Mouse (Mus musculus): ENCODE data around the gene Ovca2. TPM values are rescaled to one million over a fixed set of nuclear protein-coding genes. Genes with fewer than 3 reads are reported as not detected.
"Not testable (repeated sequence)": the region's sequence is repeated elsewhere in the genome, so short reads cannot be mapped to it uniquely, and the experiment has no call there.

Gene Ovca2
- polyA plus RNA-seq, 1 experiment from 2014 or later: 20.3 TPM

- Histone ChIP-seq H3K27me3 (ENCODE audit: control insufficient read depth, insufficient read depth, low read length) (peaks cover 42% of the 10 kb centered on the region), H3K27ac (peak within 1 kb of the TSS; percentile 34; the same call in 1 of the 2 replicates), H3K4me1 (replicated peaks; ENCODE audit: control insufficient read depth, insufficient read depth, low read length) (peaks cover 30% of the 10 kb centered on the region), H3K9ac (peak within 1 kb of the TSS; percentile 62), H3K4me2 (replicated peaks) (peak within 1 kb of the TSS; percentile 85), H3K36me3 (replicated peaks; ENCODE audit: control insufficient read depth, insufficient read depth) (no peaks in the 10 kb centered on the region), H3K9me3 (ENCODE audit: control insufficient read depth, low read length) (no peaks in the 10 kb centered on the region), H3K4me3 (replicated peaks; ENCODE audit: low read length) (peak within 1 kb of the TSS; percentile 73)
- 51% methylated on average over 5 of the region's 5 CpGs for WGBS
- DNase-seq (ENCODE audit: low spot score) (no peak), ATAC-seq (ENCODE audit: low FRiP score) (no peak)
Measured at GRCm38 (mm10) chr11:75190905-75191441, 12.3 kb upstream of the Ovca2 start, which contains the start of gene Dph1. Dph1 (minus strand) TSS chr11:75191241.

- Histone ChIP-seq H3K4me2 (replicated peaks) (peak overlapping the region; percentile 85), H3K4me1 (replicated peaks; ENCODE audit: control insufficient read depth, insufficient read depth, low read length) (peaks cover 30% of the 10 kb centered on the region), H3K4me3 (replicated peaks; ENCODE audit: low read length) (peak overlapping the region; percentile 73), H3K27ac (0 out of 2 replicates have a peak overlapping the region, but pooled peaks have one; percentile 34), H3K27me3 (ENCODE audit: control insufficient read depth, insufficient read depth, low read length) (peaks cover 36% of the 10 kb centered on the region), H3K9me3 (ENCODE audit: control insufficient read depth, low read length) (no peaks in the 10 kb centered on the region), H3K36me3 (replicated peaks; ENCODE audit: control insufficient read depth, insufficient read depth) (no peaks in the 10 kb centered on the region), H3K9ac (peak overlapping the region; percentile 62)
- under 1% methylated on average over 24 of the region's 24 CpGs for WGBS
- peak; percentile 87 for DNase-seq (ENCODE audit: low spot score)
- ATAC-seq (ENCODE audit: low FRiP score): peak; percentile 72
Measured at GRCm38 (mm10) chr11:75190371-75190724, 11.7 kb upstream of the Ovca2 start.

- peaks cover 31% of the 10 kb centered on the region for H3K27me3 ChIP-seq (ENCODE audit: control insufficient read depth, insufficient read depth, low read length)
- H3K9ac ChIP-seq: peak overlapping the region; percentile 62
- peak overlapping the region; percentile 73 for H3K4me3 ChIP-seq (replicated peaks; ENCODE audit: low read length)
- no peaks in the 10 kb centered on the region for H3K9me3 ChIP-seq (ENCODE audit: control insufficient read depth, low read length)
- peaks cover 32% of the 10 kb centered on the region for H3K4me1 ChIP-seq (replicated peaks; ENCODE audit: control insufficient read depth, insufficient read depth, low read length)
- H3K27ac ChIP-seq: no peak overlapping the region
- under 1% methylated on average over 22 of the region's 22 CpGs for WGBS
- peak overlapping the region; percentile 85 for H3K4me2 ChIP-seq (replicated peaks)
- no peaks in the 10 kb centered on the region for H3K36me3 ChIP-seq (replicated peaks; ENCODE audit: control insufficient read depth, insufficient read depth)
- DNase-seq (ENCODE audit: low spot score) (no peak), ATAC-seq (ENCODE audit: low FRiP score) (peak; percentile 10; the same call in 1 of the 2 replicates)
Measured at GRCm38 (mm10) chr11:75189713-75190370, 11.2 kb upstream of the Ovca2 start.

- DNase-seq (ENCODE audit: low spot score) (no peak), ATAC-seq (ENCODE audit: low FRiP score) (no peak)
- Histone ChIP-seq H3K4me3 (replicated peaks; ENCODE audit: low read length) (no peak overlapping the region), H3K9ac (peak overlapping the region; percentile 20; the same call in 1 of the 2 replicates), H3K4me1 (replicated peaks; ENCODE audit: control insufficient read depth, insufficient read depth, low read length) (peaks cover 21% of the 10 kb centered on the region), H3K9me3 (ENCODE audit: control insufficient read depth, low read length) (no peaks in the 10 kb centered on the region), H3K4me2 (replicated peaks) (no peak overlapping the region), H3K27ac (peak overlapping the region; percentile 43), H3K36me3 (replicated peaks; ENCODE audit: control insufficient read depth, insufficient read depth) (peaks cover 23% of the 10 kb centered on the region; the same call in 1 of the 2 replicates), H3K27me3 (ENCODE audit: control insufficient read depth, insufficient read depth, low read length) (no peaks in the 10 kb centered on the region)
- WGBS: 47% methylated on average over 1 of the region's 2 CpGs
Measured at GRCm38 (mm10) chr11:75184986-75185385, 6.4 kb upstream of the Ovca2 start.

GRCm38 (mm10) chr11:75184573-75184972 is 5.9 kb upstream of the Ovca2 start:
- 95% methylated on average over 5 of the region's 5 CpGs for WGBS
- H3K4me2 ChIP-seq (replicated peaks): no peak overlapping the region
- no peaks in the 10 kb centered on the region for H3K27me3 ChIP-seq (ENCODE audit: control insufficient read depth, insufficient read depth, low read length)
- H3K27ac ChIP-seq: peak overlapping the region; percentile 43
- H3K4me3 ChIP-seq (replicated peaks; ENCODE audit: low read length): no peak overlapping the region
- H3K9me3 ChIP-seq (ENCODE audit: control insufficient read depth, low read length): no peaks in the 10 kb centered on the region
- H3K36me3 ChIP-seq (replicated peaks; ENCODE audit: control insufficient read depth, insufficient read depth): peaks cover 23% of the 10 kb centered on the region; the same call in 1 of the 2 replicates
- ATAC-seq (ENCODE audit: low FRiP score): no peak
- peaks cover 17% of the 10 kb centered on the region for H3K4me1 ChIP-seq (replicated peaks; ENCODE audit: control insufficient read depth, insufficient read depth, low read length)
- DNase-seq (ENCODE audit: low spot score): no peak
- peak overlapping the region; percentile 20; the same call in 1 of the 2 replicates for H3K9ac ChIP-seq

GRCm38 (mm10) chr11:75183917-75184570 is 5.4 kb upstream of the Ovca2 start:
- no peaks in the 10 kb centered on the region for H3K27me3 ChIP-seq (ENCODE audit: control insufficient read depth, insufficient read depth, low read length)
- WGBS: 78% methylated on average over 2 of the region's 2 CpGs
- no peak overlapping the region for H3K27ac ChIP-seq
- no peak for DNase-seq (ENCODE audit: low spot score)
- no peak for ATAC-seq (ENCODE audit: low FRiP score)
- H3K4me2 ChIP-seq (replicated peaks): no peak overlapping the region
- H3K9ac ChIP-seq: 0 out of 2 replicates have a peak overlapping the region, but pooled peaks have one; percentile 20
- peaks cover 23% of the 10 kb centered on the region; the same call in 1 of the 2 replicates for H3K36me3 ChIP-seq (replicated peaks; ENCODE audit: control insufficient read depth, insufficient read depth)
- no peak overlapping the region for H3K4me3 ChIP-seq (replicated peaks; ENCODE audit: low read length)
- H3K4me1 ChIP-seq (replicated peaks; ENCODE audit: control insufficient read depth, insufficient read depth, low read length): peaks cover 13% of the 10 kb centered on the region; the same call in 1 of the 2 replicates
- no peaks in the 10 kb centered on the region for H3K9me3 ChIP-seq (ENCODE audit: control insufficient read depth, low read length)

GRCm38 (mm10) chr11:75178011-75178410 is 624 bp downstream of the Ovca2 start:
- H3K27ac ChIP-seq: peak overlapping the region; percentile 83
- 57% methylated on average over 12 of the region's 12 CpGs for WGBS
- H3K27me3 ChIP-seq (ENCODE audit: control insufficient read depth, insufficient read depth, low read length): 0 out of 2 replicates have a peak, but pooled peaks cover 3% of the 10 kb centered on the region
- H3K9me3 ChIP-seq (ENCODE audit: control insufficient read depth, low read length): no peaks in the 10 kb centered on the region
- peak overlapping the region; percentile 70 for H3K4me3 ChIP-seq (replicated peaks; ENCODE audit: low read length)
- peaks cover 28% of the 10 kb centered on the region for H3K36me3 ChIP-seq (replicated peaks; ENCODE audit: control insufficient read depth, insufficient read depth)
- peaks cover 13% of the 10 kb centered on the region for H3K4me1 ChIP-seq (replicated peaks; ENCODE audit: control insufficient read depth, insufficient read depth, low read length)
- H3K4me2 ChIP-seq (replicated peaks): peak overlapping the region; percentile 98
- DNase-seq (ENCODE audit: low spot score) (no peak), ATAC-seq (ENCODE audit: low FRiP score) (no peak)
- H3K9ac ChIP-seq: peak overlapping the region; percentile 81

- not testable (repeated sequence) for H3K9ac ChIP-seq; H3K27ac ChIP-seq; H3K4me3 ChIP-seq (replicated peaks; ENCODE audit: low read length); H3K9me3 ChIP-seq (ENCODE audit: control insufficient read depth, low read length); ATAC-seq (ENCODE audit: low FRiP score); DNase-seq (ENCODE audit: low spot score)
- peaks cover 23% of the 10 kb centered on the region for H3K4me1 ChIP-seq (replicated peaks; ENCODE audit: control insufficient read depth, insufficient read depth, low read length)
- H3K36me3 ChIP-seq (replicated peaks; ENCODE audit: control insufficient read depth, insufficient read depth): peaks cover 16% of the 10 kb centered on the region
- 72% methylated on average over 6 of the region's 6 CpGs for WGBS
- peak overlapping the region; percentile 91; the same call in 1 of the 2 replicates for H3K4me2 ChIP-seq (replicated peaks)
- peaks cover 20% of the 10 kb centered on the region for H3K27me3 ChIP-seq (ENCODE audit: control insufficient read depth, insufficient read depth, low read length)
Measured at GRCm38 (mm10) chr11:75174574-75174973, 4.1 kb downstream of the Ovca2 start.

- WGBS: 2% methylated on average over 15 of the region's 15 CpGs
Measured at GRCm38 (mm10) chr11:75173799-75174165, 4.9 kb downstream of the Ovca2 start.

More at GRCm38 (mm10) chr11:75173799-75174165, 4.9 kb downstream of the Ovca2 start:
- DNase-seq (ENCODE audit: low spot score): no peak
- ATAC-seq (ENCODE audit: low FRiP score): no peak
- Histone ChIP-seq H3K9me3 (ENCODE audit: control insufficient read depth, low read length) (no peaks in the 10 kb centered on the region), H3K9ac (peak overlapping the region; percentile 69), H3K27ac (peak overlapping the region; percentile 89), H3K27me3 (ENCODE audit: control insufficient read depth, insufficient read depth, low read length) (peaks cover 28% of the 10 kb centered on the region), H3K36me3 (replicated peaks; ENCODE audit: control insufficient read depth, insufficient read depth) (peaks cover 16% of the 10 kb centered on the region), H3K4me3 (replicated peaks; ENCODE audit: low read length) (peak overlapping the region; percentile 79), H3K4me2 (replicated peaks) (peak overlapping the region; percentile 91), H3K4me1 (replicated peaks; ENCODE audit: control insufficient read depth, insufficient read depth, low read length) (peaks cover 29% of the 10 kb centered on the region)

Data from hindbrain, embryonic 14.5 days (tissue).